Mouse (Mus musculus) forebrain, embryonic 13.5 days (tissue): ENCODE measurements around the gene Ugt1a10. TPM values are rescaled to one million over a fixed set of nuclear protein-coding genes. Genes with fewer than 3 reads are reported as not detected.

Experiments used
- ATAC-seq: fragments of 200-750 bp; cut with Nextera tagmentation; 2 replicates; pipeline ENCODE4 v1.8.0; 2017
- H3K27ac ChIP-seq: fragments of 300-500 bp; sonication (generic); 2 replicates; pipeline ENCODE4 v1.5.1; 2015; ENCODE audit warnings: inconsistent platforms, mild to moderate bottlenecking, moderate library complexity
- H3K27me3 ChIP-seq: fragments of 300-500 bp; sonication (generic); 2 replicates; pipeline ENCODE4 v1.6.1; 2015; ENCODE audit warnings: mild to moderate bottlenecking, inconsistent platforms
- H3K36me3 ChIP-seq: fragments of 300-500 bp; sonication (generic); 2 replicates; pipeline ENCODE4 v1.6.1; 2015; ENCODE audit warnings: mild to moderate bottlenecking, inconsistent platforms; ENCODE audit not compliant: poor library complexity, severe bottlenecking
- H3K4me1 ChIP-seq: fragments of 300-500 bp; sonication (generic); 2 replicates; pipeline ENCODE4 v1.6.1; 2015; ENCODE audit warnings: inconsistent platforms
- H3K4me2 ChIP-seq: fragments of 300-500 bp; sonication (generic); 2 replicates; pipeline ENCODE4 v1.6.1; 2015; ENCODE audit warnings: inconsistent platforms, mild to moderate bottlenecking, moderate library complexity
- H3K4me3 ChIP-seq: fragments of 300-500 bp; sonication (generic); 2 replicates; pipeline ENCODE4 v1.5.1; 2015; ENCODE audit warnings: mild to moderate bottlenecking, inconsistent platforms
- H3K9ac ChIP-seq: fragments of 300-500 bp; sonication (generic); 2 replicates; pipeline ENCODE4 v1.6.1; 2015; ENCODE audit warnings: mild to moderate bottlenecking, inconsistent platforms
- H3K9me3 ChIP-seq: fragments of 300-500 bp; sonication (generic); replicated peaks from 2 replicates; pipeline ENCODE4 v1.6.1; 2016; ENCODE audit warnings: inconsistent platforms
- WGBS: fragments of 180-500 bp; shearing (Covaris S2); methylation state at CpG from one replicate; pipeline ENCODE4 v1.1.7; 2015; 5-methylcytosine and 5-hydroxymethylcytosine counted together
- polyA plus RNA-seq: library from polyadenylated mRNA; unstranded; fragments of >200 nt; fragmentation: Nextera tagmentation; extraction: Ambion mirVana; gene quantifications from 2 replicates; pipeline ENCODE4 v1.2.1, GENCODE M21; 2015

The Ugt1a10 gene
- polyA plus RNA-seq, 1 experiment from 2014 or later = not detected

- Histone ChIP-seq H3K27ac (no peak overlapping the region), H3K4me2 (no peak overlapping the region), H3K9me3 (peaks cover 100% of the 10 kb centered on the region), H3K4me3 (no peak overlapping the region), H3K4me1 (no peaks in the 10 kb centered on the region), H3K9ac (no peak overlapping the region), H3K27me3 (no peaks in the 10 kb centered on the region), H3K36me3 (no peaks in the 10 kb centered on the region)
- ATAC-seq = no peak
- 75% methylated on average over 6 of the region's 6 CpGs for WGBS
Observed at GRCm38 (mm10) chr1:88230981-88231802, 176.0 kb downstream of the Ugt1a10 start.

- no peaks in the 10 kb centered on the region for H3K4me1 ChIP-seq
Observed at GRCm38 (mm10) chr1:88231803-88232499, 176.8 kb downstream of the Ugt1a10 start.

GRCm38 (mm10) chr1:88232664-88233380 is 177.6 kb downstream of the Ugt1a10 start:
- H3K4me3 ChIP-seq = no peak overlapping the region
- WGBS = 54% methylated on average over 3 of the region's 3 CpGs
- no peak overlapping the region for H3K9ac ChIP-seq
- H3K9me3 ChIP-seq = peaks cover 97% of the 10 kb centered on the region
- ATAC-seq = no peak
- H3K4me1 ChIP-seq = no peaks in the 10 kb centered on the region
- H3K27me3 ChIP-seq = no peaks in the 10 kb centered on the region
- H3K36me3 ChIP-seq = no peaks in the 10 kb centered on the region
- no peak overlapping the region for H3K27ac ChIP-seq
- H3K4me2 ChIP-seq = no peak overlapping the region

More at GRCm38 (mm10) chr1:88231803-88232499, 176.8 kb downstream of the Ugt1a10 start:
- Histone ChIP-seq H3K4me2 (no peak overlapping the region), H3K27ac (no peak overlapping the region), H3K36me3 (no peaks in the 10 kb centered on the region), H3K4me3 (no peak overlapping the region), H3K27me3 (no peaks in the 10 kb centered on the region), H3K9me3 (peaks cover 97% of the 10 kb centered on the region), H3K9ac (no peak overlapping the region)
- WGBS = 70% methylated on average over 7 of the region's 7 CpGs
- ATAC-seq = no peak

DNA sequence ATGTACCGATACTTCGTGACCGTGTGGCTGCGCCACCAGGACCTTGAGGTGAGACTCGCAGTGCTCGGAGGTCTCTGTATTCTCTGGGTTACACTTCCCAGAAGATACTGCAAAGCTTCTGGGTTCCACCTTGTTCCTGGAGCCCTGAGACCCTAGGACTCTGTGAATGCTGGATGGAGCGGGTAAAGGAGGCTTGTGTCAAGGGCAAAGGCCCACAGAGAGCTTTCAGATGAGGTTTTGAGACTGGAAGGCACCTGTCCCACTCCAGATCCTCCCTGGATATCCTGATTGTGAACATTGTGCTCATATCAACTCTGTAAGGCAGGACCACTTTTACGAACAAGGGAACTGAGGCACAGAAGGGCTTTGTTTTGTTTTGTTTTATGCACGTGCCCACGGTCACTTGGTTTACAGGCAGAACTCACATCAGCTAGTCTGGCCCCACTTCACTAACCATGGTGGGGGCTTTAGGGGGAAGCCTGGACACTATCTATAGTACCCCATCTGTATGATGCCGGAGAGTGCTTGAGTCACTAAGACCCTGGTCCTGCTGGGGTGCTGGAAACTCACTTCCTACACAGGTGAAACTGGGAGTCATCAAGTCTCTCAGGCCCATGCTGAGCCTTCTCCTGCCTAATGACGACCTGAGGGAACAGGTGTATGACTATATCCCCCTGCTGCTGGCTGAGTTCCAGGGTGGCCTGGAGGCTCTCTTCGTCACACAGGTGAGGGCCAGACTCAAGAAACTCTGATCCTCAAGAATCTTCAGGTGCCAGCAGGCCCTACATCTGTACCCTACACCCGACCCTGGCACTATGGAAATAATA is 178.4 kb downstream of the Ugt1a10 start:
- no peak for ATAC-seq

DNA sequence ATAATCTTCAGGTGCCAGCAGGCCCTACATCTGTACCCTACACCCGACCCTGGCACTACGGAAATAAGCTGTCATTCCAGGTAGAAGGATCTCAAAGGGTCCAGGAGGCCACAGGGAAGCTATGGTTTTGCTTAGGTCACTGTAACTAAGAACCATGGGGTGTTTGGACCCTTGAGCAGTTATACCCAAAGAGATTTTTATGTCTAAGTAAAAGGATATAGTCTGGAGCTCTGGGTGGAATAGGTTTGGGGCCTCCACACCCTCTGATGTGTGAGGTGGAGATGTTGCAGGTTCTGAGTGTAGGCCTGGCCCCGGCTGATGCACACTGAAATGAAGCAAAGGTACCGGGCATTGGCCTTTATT is 179.0 kb downstream of the Ugt1a10 start:
- 64% methylated on average over 4 of the region's 4 CpGs for WGBS
- no peak overlapping the region for H3K4me2 ChIP-seq
- H3K9me3 ChIP-seq = peaks cover 97% of the 10 kb centered on the region
- H3K9ac ChIP-seq = no peak overlapping the region
- no peak overlapping the region for H3K4me3 ChIP-seq
- no peaks in the 10 kb centered on the region for H3K27me3 ChIP-seq
- no peak overlapping the region for H3K27ac ChIP-seq
- no peaks in the 10 kb centered on the region for H3K4me1 ChIP-seq
- H3K36me3 ChIP-seq = no peaks in the 10 kb centered on the region
- ATAC-seq = no peak

More for the DNA sequence above, 178.4 kb downstream of the Ugt1a10 start:
- Histone ChIP-seq H3K9me3 (peaks cover 97% of the 10 kb centered on the region), H3K36me3 (no peaks in the 10 kb centered on the region), H3K9ac (no peak overlapping the region), H3K4me3 (no peak overlapping the region), H3K27me3 (no peaks in the 10 kb centered on the region), H3K27ac (no peak overlapping the region), H3K4me1 (no peaks in the 10 kb centered on the region), H3K4me2 (no peak overlapping the region)
- 69% methylated on average over 14 of the region's 14 CpGs for WGBS

GRCm38 (mm10) chr1:88234646-88235045 is 179.5 kb downstream of the Ugt1a10 start:
- WGBS = 44% methylated on average over 5 of the region's 5 CpGs
- peaks cover 97% of the 10 kb centered on the region for H3K9me3 ChIP-seq
- H3K27me3 ChIP-seq = no peaks in the 10 kb centered on the region
- ATAC-seq = no peak
- H3K4me2 ChIP-seq = no peak overlapping the region
- no peak overlapping the region for H3K9ac ChIP-seq
- H3K36me3 ChIP-seq = no peaks in the 10 kb centered on the region
- H3K4me1 ChIP-seq = no peaks in the 10 kb centered on the region
- H3K27ac ChIP-seq = no peak overlapping the region
- no peak overlapping the region for H3K4me3 ChIP-seq

DNA sequence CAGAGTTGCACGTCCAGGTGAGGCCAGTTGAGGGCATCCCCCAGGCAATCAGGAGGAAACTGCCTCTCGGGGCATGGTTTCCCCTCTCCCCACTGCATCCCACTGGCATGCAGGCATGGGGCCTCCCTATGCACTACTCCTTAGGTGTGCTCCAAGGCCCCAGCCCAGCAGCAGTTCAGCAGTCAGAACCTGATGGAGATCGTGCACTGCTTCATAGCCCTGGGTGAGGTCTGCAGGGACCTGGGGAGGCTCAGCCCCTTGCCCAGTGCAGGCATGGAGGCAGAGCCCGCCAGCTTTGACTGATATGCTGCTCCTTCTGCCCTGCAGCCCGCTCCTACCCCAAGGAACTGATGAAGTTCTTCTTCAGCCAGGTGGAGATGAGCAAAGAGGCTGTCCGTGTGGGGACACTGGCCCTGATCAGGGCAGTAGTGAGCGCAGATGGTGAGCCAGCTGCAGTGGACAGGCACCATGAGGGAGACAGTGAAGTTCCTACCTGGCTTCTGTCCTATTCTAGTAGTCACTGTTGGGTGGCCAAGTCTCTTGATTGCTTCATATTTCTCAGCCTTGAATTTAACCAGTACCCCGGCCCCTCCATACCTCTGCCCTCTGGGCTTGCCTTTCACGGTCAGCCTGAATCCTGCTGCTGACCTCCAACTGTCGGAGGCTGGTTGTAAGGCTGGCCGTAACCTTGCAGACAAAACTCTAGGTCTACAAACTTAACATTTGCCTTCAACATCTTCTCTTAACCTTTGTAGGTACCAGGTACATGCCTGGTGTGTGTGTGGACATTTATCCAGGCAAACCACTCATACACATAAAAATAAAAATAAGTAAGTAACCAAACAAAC is 180.1 kb downstream of the Ugt1a10 start:
- ATAC-seq = no peak
- no peak overlapping the region for H3K27ac ChIP-seq
- H3K9me3 ChIP-seq = peaks cover 97% of the 10 kb centered on the region
- 63% methylated on average over 11 of the region's 11 CpGs for WGBS
- no peak overlapping the region for H3K4me2 ChIP-seq
- H3K4me1 ChIP-seq = no peaks in the 10 kb centered on the region
- H3K36me3 ChIP-seq = no peaks in the 10 kb centered on the region
- no peak overlapping the region for H3K4me3 ChIP-seq
- no peak overlapping the region for H3K9ac ChIP-seq
- H3K27me3 ChIP-seq = no peaks in the 10 kb centered on the region

GRCm38 (mm10) chr1:88235894-88236415 is 180.8 kb downstream of the Ugt1a10 start:
- Histone ChIP-seq H3K36me3 (no peaks in the 10 kb centered on the region), H3K9ac (no peak overlapping the region), H3K9me3 (peaks cover 97% of the 10 kb centered on the region), H3K27me3 (no peaks in the 10 kb centered on the region), H3K4me2 (no peak overlapping the region), H3K4me1 (no peaks in the 10 kb centered on the region), H3K4me3 (no peak overlapping the region), H3K27ac (no peak overlapping the region)
- no peak for ATAC-seq
- WGBS = 62% methylated on average over 4 of the region's 4 CpGs

DNA sequence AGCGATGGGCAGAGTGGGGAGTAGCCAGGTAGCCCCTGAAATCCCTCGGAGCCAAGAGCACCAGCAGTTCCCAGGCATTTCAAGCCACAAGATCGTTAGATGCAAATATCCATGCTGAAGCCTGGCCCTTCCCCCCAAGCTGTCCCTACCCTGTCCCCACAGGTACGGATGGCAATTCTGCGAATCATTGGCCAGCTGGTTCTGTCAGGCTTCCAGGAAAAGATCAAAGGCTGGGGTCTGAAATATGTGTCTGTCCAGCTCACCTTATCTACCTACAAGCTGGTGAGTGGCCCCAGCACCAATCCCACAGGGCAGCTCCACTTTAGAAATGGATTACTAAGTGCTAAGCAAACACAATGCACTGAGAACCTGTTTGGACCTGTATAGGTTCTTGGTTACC is 182.1 kb downstream of the Ugt1a10 start:
- no peak overlapping the region for H3K4me2 ChIP-seq
- peaks cover 96% of the 10 kb centered on the region for H3K9me3 ChIP-seq
- no peak overlapping the region for H3K4me3 ChIP-seq
- H3K27ac ChIP-seq = no peak overlapping the region
- H3K9ac ChIP-seq = no peak overlapping the region
- H3K27me3 ChIP-seq = no peaks in the 10 kb centered on the region
- ATAC-seq = no peak
- H3K4me1 ChIP-seq = no peaks in the 10 kb centered on the region
- no peaks in the 10 kb centered on the region for H3K36me3 ChIP-seq
- WGBS = 81% methylated on average over 5 of the region's 5 CpGs

- H3K36me3 ChIP-seq = no peaks in the 10 kb centered on the region
- H3K27ac ChIP-seq = no peak overlapping the region
- H3K4me1 ChIP-seq = no peaks in the 10 kb centered on the region
- H3K9ac ChIP-seq = no peak overlapping the region
- 78% methylated on average over 6 of the region's 6 CpGs for WGBS
- no peaks in the 10 kb centered on the region for H3K27me3 ChIP-seq
- H3K4me3 ChIP-seq = no peak overlapping the region
- 0 out of 2 replicates have a peak, but pooled peaks have one; percentile 11 for ATAC-seq
- no peak overlapping the region for H3K4me2 ChIP-seq
- H3K9me3 ChIP-seq = peaks cover 95% of the 10 kb centered on the region
Observed at GRCm38 (mm10) chr1:88238771-88239170, 183.6 kb downstream of the Ugt1a10 start.

- Histone ChIP-seq H3K36me3 (no peaks in the 10 kb centered on the region), H3K4me1 (no peaks in the 10 kb centered on the region), H3K4me3 (no peak overlapping the region), H3K27ac (no peak overlapping the region), H3K4me2 (no peak overlapping the region), H3K27me3 (no peaks in the 10 kb centered on the region), H3K9me3 (peaks cover 95% of the 10 kb centered on the region), H3K9ac (no peak overlapping the region)
- no peak for ATAC-seq
- WGBS = 73% methylated on average over 5 of the region's 5 CpGs
Observed at GRCm38 (mm10) chr1:88240072-88240471, 184.9 kb downstream of the Ugt1a10 start.
